Mouse (Mus musculus): ENCODE results near the gene Hira.
A peak's percentile ranks its signal among the peaks of the same experiment; 100 is the strongest.
"Not testable (repeated sequence)": the region's sequence is repeated elsewhere in the genome, so short reads cannot be mapped to it uniquely, and the experiment has no call there.

The Hira gene

GRCm38 (mm10) chr16:18876442-18877308 lies at the start of gene Hira, which contains the start of gene Mrpl40:
Gene Hira, plus strand, starts transcription at chr16:18877037.
Gene Mrpl40, minus strand, starts transcription at chr16:18876862.
- DNase-seq (ENCODE audit: low spot score in 2 of 2): peak; percentile 94 to 95

- no peak for DNase-seq (ENCODE audit: low spot score in 2 of 2)
Observed at GRCm38 (mm10) chr16:18828630-18829029, 48.2 kb upstream of the Hira start.

GRCm38 (mm10) chr16:18829102-18829501 lies 47.7 kb upstream of the Hira start:
- no peak for DNase-seq (ENCODE audit: low spot score in 2 of 2)

- DNase-seq (ENCODE audit: low spot score in 2 of 2): no peak
Observed at GRCm38 (mm10) chr16:18833486-18833885, 43.4 kb upstream of the Hira start.

- no peak for DNase-seq (ENCODE audit: low spot score in 2 of 2)
Observed at GRCm38 (mm10) chr16:18836073-18836467, 40.8 kb upstream of the Hira start.

- peak; percentile 86 to 93 for DNase-seq (ENCODE audit: low spot score in 2 of 2)
Observed at GRCm38 (mm10) chr16:18836468-18837208, 40.2 kb upstream of the Hira start, which contains the start of the genes 2510002D24Rik and Gm28539. Gene 2510002D24Rik, plus strand, starts transcription at chr16:18836578. Gene Gm28539, plus strand, starts transcription at chr16:18836584.

GRCm38 (mm10) chr16:18838346-18838745 lies 38.5 kb upstream of the Hira start:
- no peak for DNase-seq (ENCODE audit: low spot score in 2 of 2)

GRCm38 (mm10) chr16:18846301-18846820 lies 30.5 kb upstream of the Hira start:
- DNase-seq (ENCODE audit: low spot score in 2 of 2): no peak

- DNase-seq (ENCODE audit: low spot score in 2 of 2): not testable (repeated sequence)
Observed at GRCm38 (mm10) chr16:18849521-18850190, 27.2 kb upstream of the Hira start.

- DNase-seq (ENCODE audit: low spot score in 2 of 2): peak in 1 of 2 experiments; percentile 23
Observed at GRCm38 (mm10) chr16:18858551-18858950, 18.3 kb upstream of the Hira start.

- DNase-seq (ENCODE audit: low spot score in 2 of 2): no peak
Observed at GRCm38 (mm10) chr16:18860186-18860585, 16.7 kb upstream of the Hira start.

- peak in 1 of 2 experiments; percentile 16 for DNase-seq (ENCODE audit: low spot score in 2 of 2)
Observed at GRCm38 (mm10) chr16:18870495-18870894, 6.3 kb upstream of the Hira start.

GRCm38 (mm10) chr16:18876091-18876441 lies 771 bp upstream of the Hira start:
- no peak for DNase-seq (ENCODE audit: low spot score in 2 of 2)

GRCm38 (mm10) chr16:18877386-18878090 lies 701 bp downstream of the Hira start:
- DNase-seq (ENCODE audit: low spot score in 2 of 2): peak; percentile 65 to 69

GRCm38 (mm10) chr16:18878091-18878720 lies 1.4 kb downstream of the Hira start:
- DNase-seq (ENCODE audit: low spot score in 2 of 2): no peak

- DNase-seq (ENCODE audit: low spot score in 2 of 2): no peak
Observed at GRCm38 (mm10) chr16:18884044-18884443, 7.2 kb downstream of the Hira start.

- no peak for DNase-seq (ENCODE audit: low spot score in 2 of 2)
Observed at GRCm38 (mm10) chr16:18893840-18894372, 17.1 kb downstream of the Hira start.

- no peak for DNase-seq (ENCODE audit: low spot score in 2 of 2)
Observed at GRCm38 (mm10) chr16:18895249-18895648, 18.4 kb downstream of the Hira start.

- peak; percentile 51 to 77 for DNase-seq (ENCODE audit: low spot score in 2 of 2)
Observed at GRCm38 (mm10) chr16:18896429-18896828, 19.6 kb downstream of the Hira start.

GRCm38 (mm10) chr16:18905648-18906047 lies 28.8 kb downstream of the Hira start:
- DNase-seq (ENCODE audit: low spot score in 2 of 2): no peak
